Mouse (Mus musculus) G1E (cell line): ENCODE data around the gene Izumo4.

ENCODE experiments used
- CTCF ChIP-seq: IDR thresholded peaks from 2 replicates; pipeline ENCODE4 v1.5.1; 2012; ENCODE audit warnings: low read depth, low read length, inconsistent platforms, mixed read lengths
- GATA1 ChIP-seq: IDR thresholded peaks from 2 replicates; pipeline ENCODE4 v1.6.1; 2012; ENCODE audit warnings: borderline replicate concordance, low read length, inconsistent platforms, mixed read lengths
- GATA2 ChIP-seq: IDR thresholded peaks from 2 replicates; pipeline ENCODE4 v1.6.1; 2012; ENCODE audit warnings: low read depth, low read length, inconsistent platforms, borderline replicate concordance

DNA sequence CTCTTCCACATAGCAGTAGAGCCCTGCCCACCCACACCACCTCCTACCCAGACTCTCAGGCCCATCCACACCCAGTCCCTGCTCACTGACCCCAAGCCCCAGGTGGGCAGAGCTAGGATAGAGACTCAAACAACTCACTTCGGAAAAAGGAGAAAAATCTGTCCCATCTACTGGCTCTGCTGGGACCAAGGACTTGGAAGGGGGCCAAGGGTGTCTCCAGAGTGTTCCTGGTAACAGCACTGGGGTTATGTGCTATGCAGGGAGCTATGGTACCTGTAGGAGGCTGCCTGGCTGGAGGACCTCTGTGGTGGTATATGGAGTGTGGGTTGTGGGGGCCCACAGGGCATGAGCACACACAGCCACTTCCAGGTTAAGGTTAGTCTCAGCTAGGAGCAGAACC is 15.3 kb downstream of the Izumo4 start:
- TF ChIP-seq CTCF (no peak), GATA1 (no peak), GATA2 (no peak)
